Mouse (Mus musculus) liver, embryonic 14.5 days (tissue): Measurements from ENCODE around the gene March6. TPM values are rescaled to one million over a fixed set of nuclear protein-coding genes. Genes with fewer than 3 reads are reported as not detected.
A peak's percentile ranks its signal among the peaks of the same experiment; 100 is the strongest.

ENCODE experiments used
- ATAC-seq: fragments of 200-750 bp; cut with Nextera tagmentation; 2 replicates; pipeline ENCODE4 v1.8.0; 2017; ENCODE audit warnings: moderate number of reproducible peaks, mild to moderate bottlenecking, moderate library complexity; ENCODE audit not compliant: insufficient read depth
- DNase-seq, 3 experiments: peaks; one replicate each; pipeline ENCODE4 v3.0.0-alpha.2; 2012 to 2013; ENCODE audit warnings: low read depth in 3 of 3, low spot score in 3 of 3
- H3K27ac ChIP-seq: fragments of 300-500 bp; sonication (generic); 2 replicates; pipeline ENCODE4 v1.5.1; 2014; ENCODE audit warnings: moderate library complexity, mild to moderate bottlenecking, control low read depth, inconsistent platforms
- H3K27me3 ChIP-seq: fragments of 300-500 bp; sonication (generic); 2 replicates; pipeline ENCODE4 v1.6.1; 2014; ENCODE audit warnings: mild to moderate bottlenecking, low read length, moderate library complexity; ENCODE audit not compliant: control insufficient read depth, insufficient read depth
- H3K36me3 ChIP-seq: fragments of 300-500 bp; sonication (generic); replicated peaks from 2 replicates; pipeline ENCODE4 v1.6.1; 2014; ENCODE audit warnings: low read depth; ENCODE audit not compliant: control insufficient read depth, insufficient read depth
- H3K4me1 ChIP-seq, 2 experiments: fragments of 200-500 bp in 1 of 2; fragments of 300-500 bp in 1 of 2; sonication (generic) in 1 of 2; replicated peaks; 2 replicates each; pipeline ENCODE4 v1.6.1; 2012 to 2014; ENCODE audit warnings: antibody characterized with exemption in 1 of 2, inconsistent platforms in 1 of 2, low read length in 1 of 2; ENCODE audit not compliant: control insufficient read depth in 2 of 2, insufficient read depth in 2 of 2
- H3K4me2 ChIP-seq: fragments of 300-500 bp; sonication (generic); 2 replicates; pipeline ENCODE4 v1.6.1; 2014; ENCODE audit warnings: low read depth, mild to moderate bottlenecking, control low read depth, moderate library complexity
- H3K4me3 ChIP-seq, 2 experiments: fragments of 200-500 bp in 1 of 2; fragments of 300-500 bp in 1 of 2; sonication (generic) in 1 of 2; 2 replicates each; pipeline ENCODE4 v1.5.1; 2012 to 2014; ENCODE audit warnings: low read depth in 2 of 2, low read length in 2 of 2, mild to moderate bottlenecking in 2 of 2, control low read depth in 1 of 2, inconsistent platforms in 1 of 2, moderate library complexity in 1 of 2; ENCODE audit not compliant: insufficient read depth in 1 of 2
- H3K9ac ChIP-seq: fragments of 300-500 bp; sonication (generic); replicated peaks from 2 replicates; pipeline ENCODE4 v1.6.1; 2014; ENCODE audit warnings: mild to moderate bottlenecking, control low read depth, moderate library complexity
- H3K9me3 ChIP-seq: fragments of 300-500 bp; sonication (generic); 2 replicates; pipeline ENCODE4 v1.6.1; 2016; ENCODE audit warnings: low read length, mixed read lengths; ENCODE audit not compliant: control insufficient read depth
- CTCF ChIP-seq: IDR thresholded peaks from 2 replicates; pipeline ENCODE4 v1.5.1; 2016; ENCODE audit warnings: antibody characterized with exemption, low read depth, control low read depth
- EP300 ChIP-seq: IDR thresholded peaks from 2 replicates; pipeline ENCODE4 v1.6.1; 2016; ENCODE audit warnings: antibody characterized with exemption, low read depth
- WGBS: fragments of 180-500 bp; shearing (Covaris S2); extraction: QIAGEN DNeasy Blood & Tissue Kit; methylation state at CpG from one replicate; pipeline ENCODE4 v1.1.7; 2014; ENCODE audit not compliant: insufficient replicate concordance; 5-methylcytosine and 5-hydroxymethylcytosine counted together
- polyA plus RNA-seq, 2 experiments: library from polyadenylated mRNA; depleted of rRNA in 1 of 2; stranded (reverse) in 1 of 2; unstranded in 1 of 2; fragments of >200 nt; fragmentation: Nextera tagmentation in 1 of 2; extraction: Ambion mirVana in 1 of 2; gene quantifications; 2 replicates each; pipeline versions ENCODE4 v1.2.1 to v1.2.3; 2012 to 2014

Gene March6
- polyA plus RNA-seq, 2 experiments = 9.0 to 12.7 TPM

GRCm38 (mm10) chr15:31532331-31533021 lies 1.6 kb upstream of the March6 start:
- ATAC-seq (peak; percentile 9), DNase-seq (no peak)
- no peaks in the 10 kb centered on the region for H3K36me3 ChIP-seq
- WGBS = 61% methylated on average over 2 of the region's 2 CpGs
- H3K4me2 ChIP-seq = peak overlapping the region; percentile 97
- peak overlapping the region; percentile 97 for H3K9ac ChIP-seq
- TF ChIP-seq EP300 = no peak
- TF ChIP-seq CTCF = no peak
- H3K4me3 ChIP-seq = peak overlapping the region; percentile 95 to 96; a peak in 3 of 4 replicates
- H3K27me3 ChIP-seq = no peaks in the 10 kb centered on the region
- H3K4me1 ChIP-seq = peaks cover 51 to 54% of the 10 kb centered on the region in 2 experiments
- H3K27ac ChIP-seq = peak overlapping the region; percentile 90
- H3K9me3 ChIP-seq = no peaks in the 10 kb centered on the region

GRCm38 (mm10) chr15:31531446-31532330 lies 835 bp upstream of the March6 start:
- no peak for DNase-seq
- peak overlapping the region; percentile 95 to 96 for H3K4me3 ChIP-seq
- no peaks in the 10 kb centered on the region for H3K9me3 ChIP-seq
- ATAC-seq = no peak
- peaks cover 49 to 53% of the 10 kb centered on the region in 2 experiments for H3K4me1 ChIP-seq
- peak overlapping the region; percentile 97 for H3K9ac ChIP-seq
- no peaks in the 10 kb centered on the region for H3K36me3 ChIP-seq
- peak overlapping the region; percentile 97 for H3K4me2 ChIP-seq
- TF ChIP-seq CTCF = no peak
- TF ChIP-seq EP300 = no peak
- no peaks in the 10 kb centered on the region for H3K27me3 ChIP-seq
- 6% methylated on average over 16 of the region's 16 CpGs for WGBS
- peak overlapping the region; percentile 90 for H3K27ac ChIP-seq

GRCm38 (mm10) chr15:31529811-31530658 lies 818 bp downstream of the March6 start:
- peaks cover 35 to 36% of the 10 kb centered on the region in 2 experiments for H3K4me1 ChIP-seq
- H3K9ac ChIP-seq = peak overlapping the region; percentile 97
- H3K27me3 ChIP-seq = no peaks in the 10 kb centered on the region
- H3K4me2 ChIP-seq = peak overlapping the region; percentile 80
- 0 out of 2 replicates have a peak, but pooled peaks have one; percentile 1 for TF ChIP-seq CTCF
- no peak for TF ChIP-seq EP300
- ATAC-seq = peak; percentile 3
- no peaks in the 10 kb centered on the region for H3K9me3 ChIP-seq
- DNase-seq = no peak
- no peaks in the 10 kb centered on the region for H3K36me3 ChIP-seq
- peak overlapping the region; percentile 91 for H3K27ac ChIP-seq
- peak overlapping the region; percentile 95 to 96 for H3K4me3 ChIP-seq
- WGBS = under 1% methylated on average over 53 of the region's 56 CpGs

DNA sequence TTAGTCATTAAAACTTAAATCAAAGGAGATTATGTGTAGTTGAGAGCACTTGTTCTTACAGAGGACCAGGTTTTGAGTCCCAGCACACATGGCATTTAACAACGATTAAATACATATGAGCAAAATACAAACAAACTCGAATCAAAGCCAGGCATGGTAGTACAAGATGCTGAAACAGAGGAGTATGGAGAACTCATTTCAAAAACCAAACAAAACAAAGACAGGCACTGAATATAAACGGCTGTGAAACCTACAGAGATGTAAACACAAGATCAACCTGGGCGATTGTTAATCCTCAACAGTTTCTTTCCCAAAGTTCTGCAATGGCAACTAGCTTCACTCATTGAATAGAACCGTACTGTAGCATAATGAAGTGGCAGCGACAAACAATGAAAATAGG lies 1.8 kb downstream of the March6 start:
- Histone ChIP-seq H3K27me3 (no peaks in the 10 kb centered on the region), H3K4me3 (peak overlapping the region; percentile 95 to 96), H3K27ac (no peak overlapping the region), H3K4me1 (peaks cover 29 to 30% of the 10 kb centered on the region in 2 experiments), H3K9me3 (no peaks in the 10 kb centered on the region), H3K4me2 (peak overlapping the region; percentile 80), H3K36me3 (no peaks in the 10 kb centered on the region), H3K9ac (peak overlapping the region; percentile 97)
- DNase-seq (no peak), ATAC-seq (no peak)
- 30% methylated on average over 6 of the region's 6 CpGs for WGBS
- no peak for TF ChIP-seq CTCF
- no peak for TF ChIP-seq EP300
